Mouse (Mus musculus) forebrain, embryonic 10.5 days (tissue): ENCODE measurements around the gene Zfp598. TPM values are rescaled to one million over a fixed set of nuclear protein-coding genes. Genes with fewer than 3 reads are reported as not detected.

ENCODE experiments used
- DNase-seq: peaks from one replicate; pipeline ENCODE4 v3.0.0-alpha.2; 2017; ENCODE audit warnings: low spot score; ENCODE audit errors: extremely low spot score
- H3K27ac ChIP-seq: fragments of 300-500 bp; sonication (generic); 2 replicates; pipeline ENCODE4 v1.5.1; 2016; ENCODE audit warnings: mild to moderate bottlenecking
- H3K27me3 ChIP-seq: fragments of 300-500 bp; sonication (generic); 2 replicates; pipeline ENCODE4 v1.6.1; 2016; ENCODE audit warnings: mild to moderate bottlenecking; ENCODE audit not compliant: poor library complexity, severe bottlenecking
- H3K36me3 ChIP-seq: fragments of 300-500 bp; sonication (generic); replicated peaks from 2 replicates; pipeline ENCODE4 v1.6.1; 2016; ENCODE audit warnings: mild to moderate bottlenecking, moderate library complexity
- H3K4me1 ChIP-seq: fragments of 300-500 bp; sonication (generic); 2 replicates; pipeline ENCODE4 v1.6.1; 2016
- H3K4me3 ChIP-seq: fragments of 300-500 bp; sonication (generic); 2 replicates; pipeline ENCODE4 v1.5.1; 2016; ENCODE audit warnings: mild to moderate bottlenecking, moderate library complexity
- H3K9me3 ChIP-seq: fragments of 300-500 bp; sonication (generic); 2 replicates; pipeline ENCODE4 v1.6.1; 2016; ENCODE audit warnings: mild to moderate bottlenecking, moderate library complexity
- WGBS: fragments of 180-500 bp; shearing (Covaris S2); methylation state at CpG from one replicate; pipeline ENCODE4 v1.1.7; 2016; 5-methylcytosine and 5-hydroxymethylcytosine counted together
- polyA plus RNA-seq: library from polyadenylated mRNA; unstranded; fragments of >200 nt; fragmentation: Nextera tagmentation; extraction: Ambion mirVana; gene quantifications from 2 replicates; pipeline ENCODE4 v1.2.1, GENCODE M21; 2016

The Zfp598 gene
- polyA plus RNA-seq, 1 experiment from 2014 or later, result 27.5 TPM

DNA sequence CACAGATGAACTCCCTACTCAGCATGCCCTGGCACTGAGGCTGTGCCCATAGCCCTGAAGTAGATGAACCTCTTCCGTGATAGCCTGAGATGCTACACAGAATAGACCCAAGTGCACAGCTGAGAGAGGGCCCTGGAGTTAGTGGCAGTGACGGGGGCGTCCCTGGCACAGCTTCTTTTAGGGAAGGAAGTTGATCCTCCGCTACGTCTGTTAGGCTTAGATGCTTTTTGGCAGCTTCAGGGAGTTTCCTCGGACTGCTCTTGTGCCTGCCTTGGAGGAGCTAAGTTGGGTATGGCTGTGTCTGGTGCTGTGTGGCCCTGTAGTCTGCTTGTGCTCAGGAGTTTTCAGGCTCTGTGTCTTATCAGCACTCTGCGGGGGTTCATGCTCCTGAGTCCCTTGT lies 4.8 kb downstream of the Zfp598 start:
- Histone ChIP-seq H3K27ac (no peak overlapping the region), H3K27me3 (no peaks in the 10 kb centered on the region), H3K4me3 (no peak overlapping the region), H3K36me3 (peaks cover 44% of the 10 kb centered on the region), H3K9me3 (no peaks in the 10 kb centered on the region), H3K4me1 (peaks cover 35% of the 10 kb centered on the region)
- DNase-seq, result no peak
- WGBS, result 93% methylated on average over 7 of the region's 7 CpGs

DNA sequence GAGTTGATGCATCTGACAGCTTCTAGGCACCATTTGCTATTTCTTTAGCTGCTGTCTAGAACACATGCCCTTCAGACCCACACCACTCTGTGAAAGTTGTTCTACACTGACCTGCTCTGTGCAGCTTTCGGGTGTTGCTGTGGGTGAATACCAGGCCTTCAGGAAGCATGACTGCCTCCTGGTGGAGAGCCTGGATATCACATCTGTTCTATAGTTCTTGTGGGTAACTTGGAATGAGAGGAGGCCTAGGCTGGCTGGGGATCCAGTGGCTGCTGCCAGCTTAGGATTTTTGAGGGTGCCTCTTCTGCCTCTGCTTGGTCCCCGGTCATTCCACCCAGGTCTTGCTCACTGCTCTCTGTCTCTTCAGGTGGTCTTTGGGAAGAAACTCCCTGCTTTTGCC lies 6.7 kb downstream of the Zfp598 start:
- Histone ChIP-seq H3K27me3 (no peaks in the 10 kb centered on the region), H3K4me3 (no peak overlapping the region), H3K4me1 (peaks cover 23% of the 10 kb centered on the region), H3K9me3 (no peaks in the 10 kb centered on the region), H3K36me3 (peaks cover 63% of the 10 kb centered on the region), H3K27ac (no peak overlapping the region)
- peak; percentile 63 for DNase-seq
- WGBS, result 61% methylated on average over 2 of the region's 2 CpGs

DNA sequence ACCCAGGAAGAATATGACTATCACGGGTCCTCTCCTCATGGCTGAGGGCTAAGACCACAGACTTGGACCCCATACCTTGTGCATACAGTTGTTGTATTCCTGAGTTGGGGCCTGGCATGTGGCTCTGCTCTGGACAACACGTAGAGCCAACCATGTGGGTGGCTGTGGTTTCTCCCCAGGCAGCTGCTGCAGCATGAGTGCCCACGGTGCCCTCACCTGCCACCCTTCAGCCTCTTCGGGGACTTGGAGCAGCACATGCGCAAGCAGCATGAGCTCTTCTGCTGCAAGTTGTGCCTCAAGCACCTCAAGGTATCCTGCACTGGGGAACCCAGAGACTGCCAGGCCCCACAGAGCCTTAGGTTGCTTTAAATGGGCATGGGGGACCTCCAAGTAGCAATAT lies 7.4 kb downstream of the Zfp598 start:
- H3K4me1 ChIP-seq, result peaks cover 16% of the 10 kb centered on the region
- DNase-seq, result no peak
- H3K9me3 ChIP-seq, result no peaks in the 10 kb centered on the region
- H3K27me3 ChIP-seq, result no peaks in the 10 kb centered on the region
- peaks cover 70% of the 10 kb centered on the region for H3K36me3 ChIP-seq
- WGBS, result 96% methylated on average over 5 of the region's 5 CpGs
- no peak overlapping the region for H3K4me3 ChIP-seq
- no peak overlapping the region for H3K27ac ChIP-seq

DNA sequence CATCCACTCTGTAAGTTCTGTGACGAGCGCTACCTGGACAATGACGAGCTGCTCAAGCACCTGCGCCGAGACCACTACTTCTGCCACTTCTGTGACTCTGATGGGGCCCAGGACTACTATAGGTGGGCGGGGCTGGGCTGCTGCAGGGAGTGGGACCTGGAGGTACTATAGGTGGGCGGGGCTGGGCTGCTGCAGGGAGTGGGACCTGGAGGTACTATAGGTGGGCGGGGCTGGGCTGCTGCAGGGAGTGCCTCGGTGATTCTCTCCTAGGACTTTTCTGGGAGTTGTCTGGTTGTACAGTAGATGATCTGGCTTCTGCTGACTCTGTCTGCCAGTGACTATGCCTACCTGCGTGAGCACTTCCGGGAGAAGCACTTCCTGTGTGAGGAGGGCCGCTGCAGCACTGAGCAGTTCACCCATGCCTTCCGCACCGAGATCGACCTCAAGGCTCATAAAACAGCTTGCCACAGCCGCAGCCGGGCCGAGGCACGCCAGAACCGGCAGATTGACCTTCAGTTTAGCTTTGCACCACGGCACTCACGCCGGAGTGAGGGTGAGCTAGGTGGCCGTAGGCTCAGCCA lies 8.1 kb downstream of the Zfp598 start:
- Histone ChIP-seq H3K36me3 (peaks cover 75% of the 10 kb centered on the region), H3K27ac (no peak overlapping the region), H3K27me3 (no peaks in the 10 kb centered on the region), H3K9me3 (no peaks in the 10 kb centered on the region), H3K4me3 (no peak overlapping the region), H3K4me1 (peaks cover 9% of the 10 kb centered on the region)
- 92% methylated on average over 24 of the region's 24 CpGs for WGBS
- no peak for DNase-seq

DNA sequence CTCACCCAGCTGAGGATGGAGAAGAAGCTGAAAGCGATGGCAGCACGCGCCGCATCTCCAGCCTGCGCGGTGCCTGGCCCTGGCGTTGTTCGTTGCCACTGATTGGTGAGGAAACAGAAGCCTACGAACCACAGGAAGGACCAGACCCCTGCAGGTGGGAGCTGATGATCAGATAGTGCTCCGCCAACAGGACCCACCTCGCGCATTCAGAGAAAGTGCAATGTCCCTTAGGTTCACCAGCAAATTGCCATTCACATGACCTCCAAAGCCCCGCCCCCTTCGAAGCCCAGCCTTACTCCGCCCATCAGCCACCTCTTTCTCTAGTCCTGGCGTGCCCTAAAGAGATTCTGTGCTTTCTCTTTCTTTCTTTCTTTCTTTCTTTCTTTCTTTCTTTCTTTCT lies 17.0 kb downstream of the Zfp598 start:
- no peak for DNase-seq
- Histone ChIP-seq H3K27ac (no peak overlapping the region), H3K36me3 (peaks cover 16% of the 10 kb centered on the region), H3K9me3 (no peaks in the 10 kb centered on the region), H3K4me3 (peak overlapping the region; percentile 35), H3K4me1 (peaks cover 32% of the 10 kb centered on the region), H3K27me3 (peaks cover 60% of the 10 kb centered on the region)
- 25% methylated on average over 16 of the region's 16 CpGs for WGBS

GRCm38 (mm10) chr17:24687146-24687595 lies 17.7 kb downstream of the Zfp598 start:
- Histone ChIP-seq H3K27ac (0 out of 2 replicates have a peak overlapping the region, but pooled peaks have one; percentile 35), H3K27me3 (peaks cover 66% of the 10 kb centered on the region)

DNA sequence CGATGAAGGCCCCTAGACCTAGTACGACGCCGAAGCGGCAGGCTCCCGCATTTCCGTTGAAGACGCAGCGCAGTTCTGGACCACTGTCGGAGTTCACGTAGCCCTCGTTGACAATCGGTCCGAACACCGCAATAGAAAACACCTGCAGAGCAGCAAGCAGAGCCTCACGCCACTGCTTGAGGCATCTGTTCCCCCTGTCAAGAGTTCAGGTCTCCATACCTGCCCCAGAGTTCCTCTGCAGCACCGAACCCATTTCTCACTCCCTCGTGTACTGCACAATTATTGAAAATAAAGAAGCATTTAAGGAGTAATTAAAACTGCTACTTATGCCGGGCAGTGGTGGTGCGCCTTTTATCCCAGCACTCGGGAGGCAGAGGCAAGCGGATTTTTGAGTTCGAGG lies 18.1 kb downstream of the Zfp598 start:
- Histone ChIP-seq H3K4me3 (peak overlapping the region; percentile 44), H3K27ac (0 out of 2 replicates have a peak overlapping the region, but pooled peaks have one; percentile 35), H3K36me3 (peaks cover 13% of the 10 kb centered on the region), H3K9me3 (no peaks in the 10 kb centered on the region), H3K27me3 (peaks cover 68% of the 10 kb centered on the region), H3K4me1 (peaks cover 32% of the 10 kb centered on the region)
- no peak for DNase-seq
- 18% methylated on average over 23 of the region's 23 CpGs for WGBS

More at GRCm38 (mm10) chr17:24687146-24687595, 17.7 kb downstream of the Zfp598 start:
- Histone ChIP-seq H3K4me1 (peaks cover 32% of the 10 kb centered on the region), H3K36me3 (peaks cover 13% of the 10 kb centered on the region), H3K4me3 (peak overlapping the region; percentile 44), H3K9me3 (no peaks in the 10 kb centered on the region)
- WGBS, result 2% methylated on average over 25 of the region's 25 CpGs
- DNase-seq, result no peak

GRCm38 (mm10) chr17:24689251-24690081 lies 20.0 kb downstream of the Zfp598 start, which contains the start of gene Syngr3:
Gene Syngr3, minus strand, starts transcription at chr17:24689955.
- peaks cover 23% of the 10 kb centered on the region for H3K36me3 ChIP-seq
- no peaks in the 10 kb centered on the region for H3K9me3 ChIP-seq
- peaks cover 68% of the 10 kb centered on the region for H3K27me3 ChIP-seq
- under 1% methylated on average over 53 of the region's 55 CpGs for WGBS
- DNase-seq, result peak; percentile 43
- peak within 1 kb of the TSS; percentile 74 for H3K4me3 ChIP-seq
- peaks cover 36% of the 10 kb centered on the region for H3K4me1 ChIP-seq
- peak within 1 kb of the TSS; percentile 82 for H3K27ac ChIP-seq

GRCm38 (mm10) chr17:24692385-24692784 lies 22.9 kb downstream of the Zfp598 start:
- Histone ChIP-seq H3K27ac (no peak overlapping the region), H3K4me1 (peaks cover 46% of the 10 kb centered on the region), H3K9me3 (no peaks in the 10 kb centered on the region), H3K4me3 (no peak overlapping the region), H3K36me3 (peaks cover 23% of the 10 kb centered on the region), H3K27me3 (peaks cover 49% of the 10 kb centered on the region)
- 87% methylated on average over 5 of the region's 5 CpGs for WGBS
- DNase-seq, result no peak

GRCm38 (mm10) chr17:24695326-24696010 lies 26.0 kb downstream of the Zfp598 start:
- H3K4me1 ChIP-seq, result peaks cover 41% of the 10 kb centered on the region
- H3K27ac ChIP-seq, result peak overlapping the region; percentile 94
- peaks cover 36% of the 10 kb centered on the region for H3K36me3 ChIP-seq
- H3K4me3 ChIP-seq, result peak overlapping the region; percentile 84
- H3K9me3 ChIP-seq, result no peaks in the 10 kb centered on the region
- no peak for DNase-seq
- peaks cover 24% of the 10 kb centered on the region for H3K27me3 ChIP-seq
- WGBS, result 7% methylated on average over 51 of the region's 51 CpGs

- Histone ChIP-seq H3K36me3 (peaks cover 43% of the 10 kb centered on the region), H3K27me3 (peaks cover 17% of the 10 kb centered on the region), H3K27ac (peak within 1 kb of the TSS; percentile 94), H3K4me1 (peaks cover 41% of the 10 kb centered on the region), H3K4me3 (peak within 1 kb of the TSS; percentile 84), H3K9me3 (no peaks in the 10 kb centered on the region)
- peak; percentile 83 for DNase-seq
- under 1% methylated on average over 76 of the region's 76 CpGs for WGBS
Measured at GRCm38 (mm10) chr17:24696011-24696697, 26.7 kb downstream of the Zfp598 start, which contains the start of the genes Gfer and Noxo1. Gene Gfer, minus strand, starts transcription at chr17:24696156. Gene Noxo1, plus strand, starts transcription at chr17:24696234.

DNA sequence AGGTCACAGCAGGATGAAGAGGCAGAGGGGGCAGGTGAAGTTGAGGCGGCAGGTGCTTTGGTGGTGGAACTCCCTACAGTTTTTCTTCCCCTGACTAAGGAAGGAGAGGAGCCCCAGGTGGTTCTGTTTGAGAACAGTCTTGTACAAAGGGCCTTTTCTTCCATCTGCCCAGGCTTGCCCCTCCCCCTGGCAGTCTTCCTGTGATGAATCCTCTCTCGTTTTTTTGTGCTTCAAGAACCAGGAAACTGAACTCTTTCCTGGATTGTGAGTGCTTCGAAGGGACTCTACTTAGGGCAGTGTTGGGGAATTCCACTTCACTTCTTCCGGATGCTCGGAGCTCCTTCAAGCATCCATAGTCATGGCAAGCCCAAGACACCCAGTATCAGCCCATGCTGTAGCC lies 28.5 kb downstream of the Zfp598 start:
- WGBS, result 26% methylated on average over 5 of the region's 5 CpGs
- H3K9me3 ChIP-seq, result no peaks in the 10 kb centered on the region
- H3K27me3 ChIP-seq, result 0 out of 2 replicates have a peak, but pooled peaks cover 6% of the 10 kb centered on the region
- peaks cover 49% of the 10 kb centered on the region for H3K36me3 ChIP-seq
- H3K4me3 ChIP-seq, result 0 out of 2 replicates have a peak overlapping the region, but pooled peaks have one; percentile 12
- H3K4me1 ChIP-seq, result peaks cover 41% of the 10 kb centered on the region
- no peak for DNase-seq
- H3K27ac ChIP-seq, result 0 out of 2 replicates have a peak overlapping the region, but pooled peaks have one; percentile 13
